Mouse (Mus musculus) intestine, embryonic 14.5 days (tissue): Measurements from ENCODE around the gene Kcnc3. TPM values are rescaled to one million over a fixed set of nuclear protein-coding genes. Genes with fewer than 3 reads are reported as not detected.

ENCODE experiments used
- ATAC-seq: fragments of 200-750 bp; cut with Nextera tagmentation; replicated peaks from 2 replicates; pipeline ENCODE4 v1.8.0; 2017; ENCODE audit warnings: low read depth, moderate number of reproducible peaks, moderate TSS enrichment, moderate library complexity; ENCODE audit not compliant: low FRiP score, low TSS enrichment
- DNase-seq: peaks from one replicate; pipeline ENCODE4 v3.0.0-alpha.2; 2018; ENCODE audit warnings: low spot score
- H3K27ac ChIP-seq: fragments of 300-500 bp; sonication (generic); 2 replicates; pipeline ENCODE4 v1.5.1; 2014; ENCODE audit warnings: low read depth, mild to moderate bottlenecking, control low read depth
- H3K27me3 ChIP-seq: fragments of 300-500 bp; sonication (generic); replicated peaks from 2 replicates; pipeline ENCODE4 v1.6.1; 2014; ENCODE audit warnings: low read length, control low read depth; ENCODE audit not compliant: control insufficient read depth, insufficient read depth
- H3K36me3 ChIP-seq: fragments of 300-500 bp; sonication (generic); 2 replicates; pipeline ENCODE4 v1.6.1; 2014; ENCODE audit warnings: low read length, control low read depth; ENCODE audit not compliant: control insufficient read depth, insufficient read depth
- H3K4me1 ChIP-seq: fragments of 300-500 bp; sonication (generic); replicated peaks from 2 replicates; pipeline ENCODE4 v1.6.1; 2014; ENCODE audit warnings: low read length, control low read depth, mixed read lengths; ENCODE audit not compliant: control insufficient read depth, insufficient read depth
- H3K4me2 ChIP-seq: fragments of 300-500 bp; sonication (generic); 2 replicates; pipeline ENCODE4 v1.6.1; 2014; ENCODE audit warnings: low read length
- H3K4me3 ChIP-seq: fragments of 300-500 bp; sonication (generic); 2 replicates; pipeline ENCODE4 v1.5.1; 2014; ENCODE audit warnings: low read depth, low read length, control low read depth, mixed read lengths
- H3K9ac ChIP-seq: fragments of 300-500 bp; sonication (generic); 2 replicates; pipeline ENCODE4 v1.6.1; 2014; ENCODE audit warnings: mild to moderate bottlenecking, low read length
- H3K9me3 ChIP-seq: fragments of 300-500 bp; sonication (generic); 2 replicates; pipeline ENCODE4 v1.6.1; 2016; ENCODE audit warnings: low read length, control low read depth; ENCODE audit not compliant: control insufficient read depth
- WGBS: fragments of 180-500 bp; shearing (Covaris S2); extraction: QIAGEN DNeasy Blood & Tissue Kit; methylation state at CpG from one replicate; pipeline ENCODE4 v1.1.7; 2014; 5-methylcytosine and 5-hydroxymethylcytosine counted together
- polyA plus RNA-seq: library from polyadenylated mRNA; unstranded; fragments of >200 nt; fragmentation: Nextera tagmentation; extraction: Ambion mirVana; gene quantifications from 2 replicates; pipeline ENCODE4 v1.2.1, GENCODE M21; 2014

The Kcnc3 gene
- polyA plus RNA-seq, 1 experiment from 2014 or later, result 0.26 TPM

- ATAC-seq (0 out of 2 replicates have a peak, but pooled peaks have one; percentile 55), DNase-seq (peak; percentile 78)
- Histone ChIP-seq H3K27me3 (peaks cover 20% of the 10 kb centered on the region), H3K9ac (no peak overlapping the region), H3K4me3 (no peak overlapping the region), H3K4me2 (no peak overlapping the region), H3K27ac (no peak overlapping the region), H3K4me1 (no peaks in the 10 kb centered on the region), H3K9me3 (no peaks in the 10 kb centered on the region), H3K36me3 (no peaks in the 10 kb centered on the region)
- 53% methylated on average over 7 of the region's 7 CpGs for WGBS
These were observed 56.7 kb downstream of the Kcnc3 start for GRCm38 (mm10) chr7:44647042-44647724.

GRCm38 (mm10) chr7:44647729-44648128 is 57.3 kb downstream of the Kcnc3 start:
- Histone ChIP-seq H3K4me2 (no peak overlapping the region), H3K4me3 (no peak overlapping the region), H3K27me3 (peaks cover 19% of the 10 kb centered on the region), H3K36me3 (no peaks in the 10 kb centered on the region), H3K9ac (no peak overlapping the region), H3K4me1 (no peaks in the 10 kb centered on the region), H3K9me3 (no peaks in the 10 kb centered on the region), H3K27ac (no peak overlapping the region)
- DNase-seq (no peak), ATAC-seq (no peak)
- WGBS, result 46% methylated on average over 10 of the region's 10 CpGs

- no peaks in the 10 kb centered on the region for H3K36me3 ChIP-seq
- H3K9me3 ChIP-seq, result no peaks in the 10 kb centered on the region
- WGBS, result 58% methylated on average over 8 of the region's 8 CpGs
- DNase-seq (no peak), ATAC-seq (no peak)
- no peaks in the 10 kb centered on the region for H3K4me1 ChIP-seq
- no peak overlapping the region for H3K27ac ChIP-seq
- H3K4me3 ChIP-seq, result no peak overlapping the region
- H3K9ac ChIP-seq, result no peak overlapping the region
- H3K4me2 ChIP-seq, result no peak overlapping the region
- peaks cover 19% of the 10 kb centered on the region for H3K27me3 ChIP-seq
These were observed 58.7 kb downstream of the Kcnc3 start for GRCm38 (mm10) chr7:44649094-44649610.

- Histone ChIP-seq H3K27ac (no peak overlapping the region), H3K4me3 (no peak overlapping the region), H3K36me3 (no peaks in the 10 kb centered on the region), H3K9ac (no peak overlapping the region), H3K4me1 (no peaks in the 10 kb centered on the region), H3K27me3 (peaks cover 10% of the 10 kb centered on the region), H3K9me3 (no peaks in the 10 kb centered on the region), H3K4me2 (no peak overlapping the region)
- DNase-seq (peak; percentile 73), ATAC-seq (no peak)
- WGBS, result 5% methylated on average over 4 of the region's 4 CpGs
These were observed 59.5 kb downstream of the Kcnc3 start for GRCm38 (mm10) chr7:44649990-44650389.

- Histone ChIP-seq H3K9ac (no peak overlapping the region), H3K4me3 (no peak overlapping the region), H3K9me3 (no peaks in the 10 kb centered on the region), H3K4me1 (no peaks in the 10 kb centered on the region), H3K27me3 (no peaks in the 10 kb centered on the region), H3K36me3 (no peaks in the 10 kb centered on the region), H3K4me2 (no peak overlapping the region), H3K27ac (no peak overlapping the region)
- DNase-seq (no peak), ATAC-seq (no peak)
- WGBS, result 66% methylated on average over 7 of the region's 7 CpGs
These were observed 61.0 kb downstream of the Kcnc3 start for GRCm38 (mm10) chr7:44651416-44651815.

GRCm38 (mm10) chr7:44653773-44654172 is 63.3 kb downstream of the Kcnc3 start:
- Histone ChIP-seq H3K9me3 (no peaks in the 10 kb centered on the region), H3K4me1 (no peaks in the 10 kb centered on the region), H3K27ac (no peak overlapping the region), H3K4me3 (no peak overlapping the region), H3K4me2 (no peak overlapping the region), H3K27me3 (no peaks in the 10 kb centered on the region), H3K36me3 (no peaks in the 10 kb centered on the region), H3K9ac (no peak overlapping the region)
- WGBS, result 53% methylated on average over 8 of the region's 8 CpGs
- DNase-seq (no peak), ATAC-seq (no peak)

Other genes starting within 250 kb of the Kcnc3 start
- 1.6 and 1.7 TPM in 2 replicates for gene Syt3, start 206.6 kb upstream of the Kcnc3 start, polyA plus RNA-seq
- 1.5 and 1.6 TPM in 2 replicates for gene 1700008O03Rik, start 204.8 kb upstream of the Kcnc3 start, polyA plus RNA-seq
- 1.3 TPM in 2 replicates for gene Lrrc4b, start 161.6 kb upstream of the Kcnc3 start, polyA plus RNA-seq
- gene Aspdh, start 125.3 kb upstream of the Kcnc3 start, polyA plus RNA-seq, result 0.65 TPM in 1 of 2 replicates, not detected in the other
- 72.1 and 77.0 TPM in 2 replicates for gene Josd2, start 122.7 kb upstream of the Kcnc3 start, polyA plus RNA-seq
- gene Emc10, start 94.1 kb upstream of the Kcnc3 start, polyA plus RNA-seq, result 107 and 116 TPM in 2 replicates
- gene Fam71e1, start 94.1 kb upstream of the Kcnc3 start, polyA plus RNA-seq, result 10.2 and 11.5 TPM in 2 replicates
- gene Mybpc2, start 66.0 kb upstream of the Kcnc3 start, polyA plus RNA-seq, result 0.28 and 0.32 TPM in 2 replicates
- 0.12 and 0.20 TPM in 2 replicates for gene Spib, start 58.6 kb upstream of the Kcnc3 start, polyA plus RNA-seq
- 74.7 and 75.2 TPM in 2 replicates for gene Pold1, start 41.8 kb upstream of the Kcnc3 start, polyA plus RNA-seq
- gene Nr1h2, start 36.7 kb upstream of the Kcnc3 start, polyA plus RNA-seq, result 69.4 and 70.6 TPM in 2 replicates
- gene Napsa, start 18.3 kb upstream of the Kcnc3 start, polyA plus RNA-seq, result 1.6 and 1.7 TPM in 2 replicates
- gene Myh14, start 80.2 kb downstream of the Kcnc3 start, polyA plus RNA-seq, result 26.7 and 33.4 TPM in 2 replicates
- not detected in 2 replicates for gene Izumo2, start 118.1 kb downstream of the Kcnc3 start, polyA plus RNA-seq
- gene Vrk3, start 157.7 kb downstream of the Kcnc3 start, polyA plus RNA-seq, result 38.0 and 40.3 TPM in 2 replicates
- 3.6 and 4.2 TPM in 2 replicates for gene Zfp473, start 160.4 kb downstream of the Kcnc3 start, polyA plus RNA-seq
- gene Nup62, start 225.4 kb downstream of the Kcnc3 start, polyA plus RNA-seq, result 65.8 and 68.8 TPM in 2 replicates
- gene Il4i1, start 225.7 kb downstream of the Kcnc3 start, polyA plus RNA-seq, result 2.0 TPM in 2 replicates
- gene Atf5, start 226.0 kb downstream of the Kcnc3 start, polyA plus RNA-seq, result 2.4 and 3.0 TPM in 2 replicates